ENCODE assay signal across 14 mouse cellular contexts in the genomic region with DNA sequence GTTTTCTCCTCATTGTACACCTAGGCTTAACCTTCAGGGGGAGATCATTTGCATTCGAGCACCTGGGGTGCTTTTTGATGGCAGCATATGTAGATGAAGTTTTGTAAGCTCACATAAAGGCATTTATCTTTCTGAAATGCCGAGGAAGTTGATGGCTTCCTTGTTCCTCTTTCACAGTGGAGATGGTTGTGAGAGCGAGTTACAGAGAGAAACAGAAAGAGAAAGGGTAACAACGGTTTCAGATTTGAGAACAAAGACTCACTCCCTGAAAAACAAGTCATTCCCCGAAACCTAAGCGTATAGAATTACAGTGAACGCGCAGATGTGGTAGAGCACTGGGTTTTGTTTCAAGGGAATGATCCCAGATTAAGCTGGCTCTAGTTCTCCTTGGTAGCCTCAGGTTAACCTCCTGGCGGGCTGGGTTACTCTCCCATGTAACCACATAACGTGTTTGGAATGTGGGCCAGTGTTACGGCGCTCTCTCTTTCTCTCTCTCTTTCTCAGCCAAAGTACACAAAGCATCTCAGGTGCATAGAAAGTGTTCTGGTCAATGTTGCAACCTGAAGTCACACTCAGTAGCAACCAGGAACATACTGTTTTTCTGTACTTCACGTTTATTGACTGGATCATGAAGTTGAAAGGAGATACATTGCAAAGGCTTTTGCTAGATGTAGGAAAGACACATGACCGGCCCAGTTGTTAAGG. TPM values are rescaled to one million over a fixed set of nuclear protein-coding genes. Genes with fewer than 3 reads are reported as not detected.
DNase-seq lines count a peak whose midpoint lies in the region; ATAC-seq and TF ChIP-seq lines count a peak whose summit lies in the region.
"Had no signal": no experiment of that assay in that cellular context is flagged by ENCODE, and none has a peak within 500 bp of the region (broad histone marks: within the 10 kb centered on the region; RNA-seq: fewer than 3 reads in every experiment).

No protein-coding gene starts in this region.

- peak overlapping the region; percentile 44 for H3K27ac ChIP-seq in liver, adult 2 months (replicated peaks; ENCODE audit: insufficient read depth, low read depth, low read length)
- H3K27ac ChIP-seq in liver, embryonic 11.5 days (ENCODE audit: low read depth, low read length): no peak overlapping the region
- H3K27ac ChIP-seq in ES-Bruce4 (ENCODE audit: insufficient read depth, low read length) (peak overlapping the region; percentile 47), macrophage (peak overlapping the region; percentile 50)
- 0 out of 2 replicates have a peak overlapping the region, but pooled peaks have one; percentile 5 for H3K27ac ChIP-seq in brown adipose tissue, adult 24 weeks (replicated peaks; ENCODE audit: low read depth, low read length)
- H3K27ac ChIP-seq: hindbrain, embryonic 15.5 days; layer of hippocampus, adult 2 months; midbrain, embryonic 10.5 days; neural tube, embryonic 13.5 days had no signal

- no peaks in the 10 kb centered on the region for H3K27me3 ChIP-seq in liver, adult 2 months (ENCODE audit: control insufficient read depth, insufficient read depth, low read length)
- H3K27me3 ChIP-seq in liver, embryonic 11.5 days (replicated peaks; ENCODE audit: control insufficient read depth, insufficient read depth, low read length): no peaks in the 10 kb centered on the region
- no peaks in the 10 kb centered on the region for H3K27me3 ChIP-seq in ES-Bruce4 (ENCODE audit: control insufficient read depth, insufficient read depth, low read length, poor library complexity, severe bottlenecking)
- H3K27me3 ChIP-seq: hindbrain, embryonic 15.5 days; neural tube, embryonic 13.5 days had no signal

- ATAC-seq in liver, embryonic 11.5 days (replicated peaks; ENCODE audit: low FRiP score): no peak
- no peak for ATAC-seq in megakaryocyte-erythroid progenitor cell, adult 5-6 weeks (replicated peaks; ENCODE audit: low FRiP score, low TSS enrichment, poor library complexity, severe bottlenecking)

- no peak overlapping the region for H3K9ac ChIP-seq in liver, adult 2 months (ENCODE audit: low read depth, low read length)
- no peak overlapping the region for H3K9ac ChIP-seq in liver, embryonic 11.5 days (ENCODE audit: low read depth, low read length)
- H3K9ac ChIP-seq in ES-Bruce4 (ENCODE audit: low read depth, poor library complexity, severe bottlenecking): no peak overlapping the region
- H3K9ac ChIP-seq: hindbrain, embryonic 15.5 days; neural tube, embryonic 13.5 days had no signal

- TF ChIP-seq CTCF in liver, adult 2 months (IDR thresholded peaks at IDR 0.05; ENCODE audit: low read depth, low read length): no peak
- TF ChIP-seq CTCF in ES-Bruce4 (IDR thresholded peaks at IDR 0.05; ENCODE audit: low read depth, low read length): no peak

- peaks cover 16% of the 10 kb centered on the region; the same call in 1 of the 2 replicates for H3K36me3 ChIP-seq in liver, adult 2 months (ENCODE audit: control insufficient read depth, insufficient read depth, low read length)
- peaks cover 3% of the 10 kb centered on the region; the same call in 1 of the 2 replicates for H3K36me3 ChIP-seq in liver, embryonic 11.5 days (ENCODE audit: control insufficient read depth, insufficient read depth, low read length)
- peaks cover 40% of the 10 kb centered on the region for H3K36me3 ChIP-seq in ES-Bruce4 (ENCODE audit: control insufficient read depth, insufficient read depth, low read length, poor library complexity, severe bottlenecking)
- 0 out of 2 replicates have a peak, but pooled peaks cover 21% of the 10 kb centered on the region for H3K36me3 ChIP-seq in macrophage (ENCODE audit: inconsistent target)

- TF ChIP-seq EP300 in ES-Bruce4 (IDR thresholded peaks at IDR 0.05; ENCODE audit: insufficient read depth, low read depth, low read length): 0 out of 2 replicates have a peak, but pooled peaks have one; percentile 29

- no peak overlapping the region for H3K4me2 ChIP-seq in liver, embryonic 11.5 days
- H3K4me2 ChIP-seq: hindbrain, embryonic 15.5 days; neural tube, embryonic 13.5 days had no signal

- H3K9me3 ChIP-seq in liver, embryonic 11.5 days (ENCODE audit: control insufficient read depth, low read length): no peaks in the 10 kb centered on the region
- H3K9me3 ChIP-seq in ES-Bruce4 (replicated peaks; ENCODE audit: control insufficient read depth, insufficient read depth, low read length, poor library complexity, severe bottlenecking): no peaks in the 10 kb centered on the region
- H3K9me3 ChIP-seq: hindbrain, embryonic 15.5 days; midbrain, embryonic 10.5 days; neural tube, embryonic 13.5 days had no signal

- peak; percentile 97 for DNase-seq in liver, adult 2 months (ENCODE audit: extremely low read depth, low read depth, low spot score)
- no peak for DNase-seq in liver, embryonic 11.5 days (ENCODE audit: low spot score)
- no peak for DNase-seq in urinary bladder, adult 2 months (ENCODE audit: low spot score)
- DNase-seq: adrenal gland, postnatal 36 days; cerebellum, adult 9-11 months; gastrocnemius, postnatal 14 days had no signal

- H3K4me3 ChIP-seq in liver, adult 2 months (ENCODE audit: insufficient read depth, low read depth, low read length): peak overlapping the region; percentile 18; the same call in 1 of the 2 replicates
- H3K4me3 ChIP-seq in liver, embryonic 11.5 days (ENCODE audit: low read depth, low read length): no peak overlapping the region
- H3K4me3 ChIP-seq in ES-Bruce4 (ENCODE audit: low read depth, low read length) (no peak overlapping the region), macrophage (ENCODE audit: inconsistent target) (no peak overlapping the region)
- no peak overlapping the region for H3K4me3 ChIP-seq in brown adipose tissue, adult 24 weeks (ENCODE audit: insufficient read depth, low read depth, low read length)
- H3K4me3 ChIP-seq: hindbrain, embryonic 15.5 days; layer of hippocampus, adult 2 months; midbrain, embryonic 10.5 days; neural tube, embryonic 13.5 days had no signal

- no peaks in the 10 kb centered on the region; the same call in 1 of the 2 replicates for H3K79me2 ChIP-seq in liver, adult 2 months (ENCODE audit: control insufficient read depth, insufficient read depth, low read length)
- no peaks in the 10 kb centered on the region for H3K79me2 ChIP-seq in macrophage (ENCODE audit: inconsistent target)

- H3K4me1 ChIP-seq in liver, adult 2 months (ENCODE audit: control insufficient read depth, insufficient read depth, low read length): peaks cover 17% of the 10 kb centered on the region
- no peaks in the 10 kb centered on the region for H3K4me1 ChIP-seq in liver, embryonic 11.5 days (replicated peaks; ENCODE audit: control insufficient read depth, insufficient read depth, low read length)
- peaks cover 2% of the 10 kb centered on the region for H3K4me1 ChIP-seq in ES-Bruce4 (ENCODE audit: control insufficient read depth, insufficient read depth, low read length)
- H3K4me1 ChIP-seq in brown adipose tissue, adult 24 weeks (ENCODE audit: control insufficient read depth, insufficient read depth, insufficient read length, low read length): peaks cover 7% of the 10 kb centered on the region; the same call in 1 of the 2 replicates
- H3K4me1 ChIP-seq: hindbrain, embryonic 15.5 days; midbrain, embryonic 10.5 days had no signal

- no peak for TF ChIP-seq POLR2A in liver, adult 2 months (IDR thresholded peaks at IDR 0.05; ENCODE audit: extremely low read depth, insufficient read depth, low read length)
- no peak for TF ChIP-seq POLR2A in ES-Bruce4 (IDR thresholded peaks at IDR 0.05; ENCODE audit: insufficient read depth, low read length)

- WGBS in liver, adult 2 months: 23% methylated on average over 14 of the region's 14 CpGs
- WGBS in liver, embryonic 11.5 days: 86% methylated on average over 14 of the region's 14 CpGs
- 48% methylated on average over 14 of the region's 14 CpGs for WGBS in macrophage (ENCODE audit: missing documents)

RNA-seq across cellular contexts. Expression of a gene that starts 40.0 kb away (rescaled TPM):
- 18.1 and 18.4 TPM in 2 replicates for total RNA-seq in liver, adult 2 months (2014; rRNA removed)
- 2.3 and 2.9 TPM in 2 replicates for polyA plus RNA-seq in liver, adult 2 months (2012; rRNA removed)
- polyA plus RNA-seq in liver, embryonic 11.5 days (2014; fragmentation: Nextera tagmentation; extraction: Ambion mirVana): 24.8 and 25.0 TPM in 2 replicates
- polyA plus RNA-seq in ES-Bruce4 (2011; ENCODE audit: insufficient read depth, insufficient read length, low read depth, missing spikeins) (41.9 and 43.1 TPM in 2 replicates), macrophage (2018) (6.8 to 11.2 TPM (median 10.2 TPM) in 3 replicates)
- 2.3 and 2.4 TPM in 2 replicates for polyA plus RNA-seq in brown adipose tissue, adult 24 weeks (2012; ENCODE audit: insufficient read depth, insufficient read length, missing spikeins)
- 100 to 1,000 TPM in 3 of 26 experiments, 10 to 100 TPM in 23; 37.8 to 540 (median 52.2) TPM for total RNA-seq in macrophage (2018; cell fraction: chromatin; rRNA removed)
- total RNA-seq in macrophage (2018; cell fraction: cytosol; rRNA removed): 10 to 100 TPM in 24 of 26 experiments, 1 to 10 TPM in 2; 8.0 to 55.8 (median 15.1) TPM
- 100 to 1,000 TPM in 2 of 26 experiments, 10 to 100 TPM in 24; 33.4 to 439 (median 45.1) TPM for total RNA-seq in macrophage (2018; cell fraction: nucleus; rRNA removed)
- polyA plus RNA-seq in urinary bladder, adult 2 months (2012; rRNA removed): 4.5 and 5.5 TPM in 2 replicates
- total RNA-seq in megakaryocyte-erythroid progenitor cell, adult 5-6 weeks (2014; fragmentation: Nextera tagmentation): 1.1 and 3.8 TPM in 2 replicates
- total RNA-seq in megakaryocyte-erythroid progenitor cell, adult 5-6 weeks (2017): 3.3 and 4.6 TPM in 2 replicates
